Mouse (Mus musculus) heart, postnatal 0 days (tissue): ENCODE measurements around the gene Olfr935.

Experiments
- CTCF ChIP-seq: IDR thresholded peaks from 2 replicates; pipeline ENCODE4 v1.5.1; 2016; ENCODE audit warnings: antibody characterized with exemption, control low read depth, low read depth
- EP300 ChIP-seq: IDR thresholded peaks from 2 replicates; pipeline ENCODE4 v1.6.1; 2016; ENCODE audit warnings: antibody characterized with exemption, low read depth

DNA sequence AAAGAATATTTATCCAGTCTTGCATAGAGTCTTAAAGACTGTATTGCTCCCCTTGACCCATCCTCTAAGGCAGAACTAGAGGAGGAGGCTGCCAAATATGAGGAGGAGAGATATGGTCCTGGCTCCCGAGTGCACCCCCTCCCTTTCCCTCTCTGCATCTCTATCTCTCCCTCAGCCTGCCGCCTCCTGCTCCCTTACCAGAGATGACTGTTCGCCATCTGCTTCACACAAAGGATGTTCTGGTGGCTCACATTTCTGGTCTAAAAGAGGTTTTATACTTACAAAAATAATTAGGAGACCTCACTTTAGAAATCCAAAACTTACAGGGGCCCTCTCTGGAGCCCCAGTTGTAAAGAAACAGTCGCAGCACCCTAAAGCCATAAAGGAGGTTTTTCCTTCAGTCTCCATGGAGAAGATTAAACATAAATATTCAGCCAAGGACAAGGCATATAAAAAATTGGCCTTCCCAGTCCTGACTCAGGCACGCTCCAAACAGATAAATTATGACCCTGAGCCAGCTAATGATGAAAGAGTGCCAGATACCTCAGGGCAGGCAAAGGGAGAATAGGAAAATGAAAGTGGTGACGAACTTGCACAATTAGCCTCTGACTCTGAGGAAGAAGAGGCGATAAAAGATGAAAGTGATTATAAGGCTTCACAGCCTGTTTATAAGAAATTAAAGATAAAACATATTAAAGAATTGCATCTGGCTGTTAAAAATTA lies 45.9 kb downstream of the Olfr935 start:
- no peak for TF ChIP-seq CTCF
- TF ChIP-seq EP300, result no peak
